Mouse (Mus musculus) brain, embryonic 14.5 days (tissue): ENCODE data around the gene Nsmf.

ENCODE experiments used
- CTCF ChIP-seq: fragments of 200-500 bp; IDR thresholded peaks from 2 replicates; pipeline ENCODE4 v1.5.1; 2012; ENCODE audit warnings: inconsistent platforms, mild to moderate bottlenecking, moderate library complexity, borderline replicate concordance; ENCODE audit not compliant: insufficient read depth, insufficient read length; ENCODE audit errors: extremely low read depth
- POLR2A ChIP-seq: fragments of 200-500 bp; IDR thresholded peaks from 2 replicates; pipeline ENCODE4 v1.6.1; 2012; ENCODE audit warnings: mild to moderate bottlenecking, inconsistent platforms, borderline replicate concordance; ENCODE audit not compliant: poor library complexity, insufficient read depth, insufficient read length, severe bottlenecking; ENCODE audit errors: extremely low read depth

DNA sequence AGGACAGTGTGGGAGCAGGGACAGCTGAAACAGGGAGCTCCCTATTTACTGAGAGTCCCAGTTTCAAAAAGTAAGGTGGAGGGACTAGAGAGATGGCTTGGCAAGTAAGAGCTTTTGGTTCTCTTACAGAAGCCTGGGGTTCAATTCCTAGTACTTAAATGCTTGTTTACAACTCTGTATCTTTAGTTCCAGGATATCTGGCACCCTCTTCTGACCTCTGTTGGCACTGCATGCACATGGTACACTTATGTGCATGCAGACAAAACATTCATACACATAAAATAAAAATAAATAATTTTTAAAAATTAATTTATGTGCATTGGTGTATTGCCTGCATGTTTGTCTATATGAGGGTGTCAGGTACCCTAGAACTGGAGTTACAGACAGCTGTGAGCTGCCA, 45.9 kb upstream of the Nsmf start:
- TF ChIP-seq POLR2A = no peak
- TF ChIP-seq CTCF = no peak
